Mouse (Mus musculus) kidney, adult 2 months (tissue): ENCODE results near the gene Gm10273.

Source experiments
- CTCF ChIP-seq: fragments of 200-500 bp; conservative IDR thresholded peaks from 2 replicates; pipeline ENCODE4 v1.5.1; 2011; ENCODE audit warnings: low read depth, mild to moderate bottlenecking, control low read depth, low read length, moderate library complexity, mixed read lengths; ENCODE audit not compliant: insufficient read depth, insufficient read length
- POLR2A ChIP-seq: fragments of 200-500 bp; IDR thresholded peaks from one replicate; pipeline ENCODE4 v1.6.1; 2011; ENCODE audit warnings: low read depth, low read length, control low read depth

DNA sequence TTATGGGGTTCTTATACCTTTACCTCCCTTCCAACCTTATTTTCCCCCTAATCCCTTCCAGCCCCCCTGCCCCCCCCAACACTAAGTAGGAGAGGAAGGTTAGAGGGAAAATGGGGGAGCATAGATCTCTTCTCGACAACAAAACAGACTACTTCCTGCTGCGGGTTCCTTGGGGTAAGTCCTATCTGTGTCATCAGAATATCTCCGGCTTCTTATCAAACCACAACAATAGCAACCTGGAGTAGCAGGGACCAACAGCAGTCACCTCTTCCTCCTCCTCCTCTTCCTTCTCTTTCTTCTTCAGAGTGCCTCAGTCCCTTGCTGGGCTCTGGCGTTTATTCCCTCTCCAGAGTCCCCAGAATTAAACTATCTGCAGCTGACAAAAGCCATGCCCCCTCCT lies 3.5 kb upstream of the Gm10273 start:
- TF ChIP-seq CTCF = no peak
- TF ChIP-seq POLR2A = no peak
